Mouse (Mus musculus): ENCODE data around the gene 1700001O22Rik. TPM values are rescaled to one million over a fixed set of nuclear protein-coding genes. Genes with fewer than 3 reads are reported as not detected.

The 1700001O22Rik gene
- polyA plus RNA-seq, 1 experiment from 2014 or later: 2.5 TPM

DNA sequence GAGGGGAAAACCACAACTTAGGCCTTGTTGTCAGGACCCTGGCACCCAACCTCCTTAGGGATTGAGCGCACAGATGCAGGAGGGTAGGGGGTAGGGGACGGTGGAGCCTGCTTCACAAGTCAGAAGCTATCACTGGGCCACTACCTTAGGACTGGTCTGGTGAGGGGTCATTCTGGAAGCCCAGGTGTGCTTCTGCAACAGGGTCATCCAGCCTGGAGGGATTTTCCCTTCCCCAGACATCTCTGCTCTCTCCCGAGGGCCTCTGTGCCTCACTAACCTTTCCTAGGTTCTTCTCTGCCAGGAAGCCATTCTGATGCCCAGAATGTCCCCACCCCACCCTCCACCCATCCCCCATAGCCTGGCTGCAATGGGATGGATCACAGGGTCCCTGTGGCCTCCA lies 48.6 kb downstream of the 1700001O22Rik start:
- no peak overlapping the region for H3K4me2 ChIP-seq
- H3K27me3 ChIP-seq (ENCODE audit: control insufficient read depth, insufficient read depth, low read length): no peaks in the 10 kb centered on the region
- no peaks in the 10 kb centered on the region for H3K36me3 ChIP-seq (ENCODE audit: control insufficient read depth, insufficient read depth, low read length)
- WGBS: 88% methylated on average over 3 of the region's 3 CpGs
- no peak overlapping the region for H3K9ac ChIP-seq (ENCODE audit: low read length)
- H3K4me3 ChIP-seq (ENCODE audit: low read depth, low read length): no peak overlapping the region
- H3K27ac ChIP-seq (ENCODE audit: low read depth, low read length): no peak overlapping the region
- H3K9me3 ChIP-seq (ENCODE audit: control insufficient read depth, low read length): no peaks in the 10 kb centered on the region
- peaks cover 22% of the 10 kb centered on the region for H3K4me1 ChIP-seq (ENCODE audit: control insufficient read depth, insufficient read depth, low read length)
- ATAC-seq (ENCODE audit: low FRiP score) (no peak), DNase-seq (ENCODE audit: low spot score, missing footprints) (no peak)

DNA sequence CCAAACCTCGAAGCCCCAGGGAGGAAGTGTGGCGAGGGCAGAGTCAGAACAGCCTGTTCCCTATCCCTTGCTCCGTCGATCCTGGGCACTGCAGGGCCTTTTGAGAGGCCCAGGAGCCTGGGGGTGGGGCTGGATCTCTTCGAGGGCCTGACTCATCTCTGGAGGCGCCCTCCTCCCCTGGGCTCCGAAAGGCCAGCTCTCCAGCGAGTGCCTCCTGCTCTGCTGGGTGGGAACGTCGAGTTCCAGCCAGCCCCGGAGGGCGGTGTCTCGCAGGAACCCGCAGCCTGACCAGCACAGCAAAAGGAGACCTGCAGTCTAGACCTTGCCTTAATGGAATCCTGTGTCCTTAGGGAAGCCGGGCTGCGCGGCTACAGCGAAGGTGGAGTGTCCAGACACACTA lies 50.2 kb downstream of the 1700001O22Rik start:
- peaks cover 6% of the 10 kb centered on the region for H3K4me1 ChIP-seq (ENCODE audit: control insufficient read depth, insufficient read depth, low read length)
- ATAC-seq (ENCODE audit: low FRiP score) (no peak), DNase-seq (ENCODE audit: low spot score, missing footprints) (no peak)
- WGBS: 19% methylated on average over 18 of the region's 18 CpGs
- no peaks in the 10 kb centered on the region for H3K27me3 ChIP-seq (ENCODE audit: control insufficient read depth, insufficient read depth, low read length)
- H3K4me2 ChIP-seq: no peak overlapping the region
- no peaks in the 10 kb centered on the region for H3K9me3 ChIP-seq (ENCODE audit: control insufficient read depth, low read length)
- no peak overlapping the region for H3K27ac ChIP-seq (ENCODE audit: low read depth, low read length)
- H3K9ac ChIP-seq (ENCODE audit: low read length): peak overlapping the region; percentile 20; the same call in 1 of the 2 replicates
- H3K4me3 ChIP-seq (ENCODE audit: low read depth, low read length): no peak overlapping the region
- no peaks in the 10 kb centered on the region for H3K36me3 ChIP-seq (ENCODE audit: control insufficient read depth, insufficient read depth, low read length)

DNA sequence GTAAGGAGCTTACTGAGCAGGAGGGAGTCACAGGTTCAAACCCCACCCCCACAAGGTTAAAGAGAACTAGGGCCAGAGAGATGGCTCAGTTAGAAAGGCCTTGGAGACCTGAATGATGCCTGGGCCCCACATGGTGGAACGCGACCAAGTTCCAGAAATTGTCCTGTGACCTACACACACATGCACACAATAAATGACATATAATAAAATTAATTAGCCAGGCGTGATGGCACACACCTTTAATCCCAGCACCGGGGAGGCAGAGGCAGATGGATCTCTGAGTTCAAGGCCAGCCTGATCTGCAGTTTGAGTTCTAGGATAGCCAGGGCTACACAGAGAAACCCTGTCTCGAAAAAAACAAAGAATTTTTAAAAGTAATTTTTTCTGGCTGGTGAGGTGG lies 51.0 kb downstream of the 1700001O22Rik start:
- WGBS: 99% methylated on average over 5 of the region's 5 CpGs
- Histone ChIP-seq H3K27me3 (ENCODE audit: control insufficient read depth, insufficient read depth, low read length) (no peaks in the 10 kb centered on the region), H3K36me3 (ENCODE audit: control insufficient read depth, insufficient read depth, low read length) (no peaks in the 10 kb centered on the region), H3K4me2 (no peak overlapping the region), H3K9ac (ENCODE audit: low read length) (no peak overlapping the region), H3K4me3 (ENCODE audit: low read depth, low read length) (no peak overlapping the region), H3K27ac (ENCODE audit: low read depth, low read length) (no peak overlapping the region), H3K4me1 (ENCODE audit: control insufficient read depth, insufficient read depth, low read length) (no peaks in the 10 kb centered on the region), H3K9me3 (ENCODE audit: control insufficient read depth, low read length) (no peaks in the 10 kb centered on the region)
- DNase-seq (ENCODE audit: low spot score, missing footprints): no peak
- no peak for ATAC-seq (ENCODE audit: low FRiP score)

DNA sequence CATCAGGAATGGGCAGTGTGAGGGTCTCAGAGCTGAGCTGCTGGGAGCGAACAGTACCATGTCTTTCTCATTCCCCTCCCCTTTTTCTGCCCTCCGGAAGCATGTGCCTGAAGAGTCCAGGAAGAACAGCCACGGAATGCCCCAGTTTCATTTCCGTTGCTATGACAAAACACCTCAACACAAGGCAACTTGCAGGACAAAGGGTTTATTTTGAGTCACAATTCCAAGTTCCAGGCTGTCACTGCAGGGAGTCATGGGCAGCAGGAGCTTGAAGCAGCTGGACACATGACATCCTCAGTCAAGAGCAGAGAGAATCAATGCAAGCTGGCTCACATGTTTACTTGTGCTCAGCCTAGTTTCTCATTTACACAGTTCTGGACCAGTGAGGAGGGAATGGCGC lies 53.4 kb downstream of the 1700001O22Rik start:
- Histone ChIP-seq H3K36me3 (ENCODE audit: control insufficient read depth, insufficient read depth, low read length) (no peaks in the 10 kb centered on the region), H3K4me1 (ENCODE audit: control insufficient read depth, insufficient read depth, low read length) (no peaks in the 10 kb centered on the region), H3K9me3 (ENCODE audit: control insufficient read depth, low read length) (no peaks in the 10 kb centered on the region), H3K27ac (ENCODE audit: low read depth, low read length) (no peak overlapping the region), H3K9ac (ENCODE audit: low read length) (no peak overlapping the region), H3K4me2 (no peak overlapping the region), H3K4me3 (ENCODE audit: low read depth, low read length) (no peak overlapping the region), H3K27me3 (ENCODE audit: control insufficient read depth, insufficient read depth, low read length) (no peaks in the 10 kb centered on the region)
- 62% methylated on average over 5 of the region's 5 CpGs for WGBS
- ATAC-seq (ENCODE audit: low FRiP score): no peak
- DNase-seq (ENCODE audit: low spot score, missing footprints): no peak

DNA sequence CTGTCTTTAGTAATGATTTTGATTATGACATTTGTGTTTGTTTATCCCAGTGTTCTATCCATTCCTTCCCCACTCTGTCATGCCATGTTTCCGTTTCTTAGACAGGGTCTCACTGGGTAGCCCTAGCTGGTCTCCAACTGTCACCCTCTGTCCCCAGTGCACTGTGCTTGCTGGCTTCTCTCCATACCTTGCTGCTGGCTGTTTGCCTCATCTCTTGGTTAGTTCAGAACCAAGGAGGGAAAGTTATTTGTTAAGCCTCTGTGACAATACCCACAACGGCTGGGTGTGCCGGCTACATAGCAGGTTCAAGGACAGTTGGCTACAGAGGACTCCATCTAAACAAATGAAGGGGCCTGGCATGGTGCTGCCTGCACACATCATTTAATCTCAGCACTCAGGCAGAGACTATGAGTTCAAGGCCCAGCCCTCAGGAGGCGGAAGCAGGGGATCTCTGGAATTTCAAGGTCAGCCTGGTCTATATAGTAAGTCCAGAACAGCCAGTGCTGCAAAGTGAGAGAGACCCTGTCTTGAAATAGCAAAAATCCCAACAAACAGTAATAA lies 55.8 kb downstream of the 1700001O22Rik start:
- WGBS: over 99% methylated on average over 4 of the region's 4 CpGs
- H3K4me3 ChIP-seq (ENCODE audit: low read depth, low read length): no peak overlapping the region
- ATAC-seq (ENCODE audit: low FRiP score) (no peak), DNase-seq (ENCODE audit: low spot score, missing footprints) (no peak)
- H3K27me3 ChIP-seq (ENCODE audit: control insufficient read depth, insufficient read depth, low read length): no peaks in the 10 kb centered on the region
- H3K9me3 ChIP-seq (ENCODE audit: control insufficient read depth, low read length): no peaks in the 10 kb centered on the region
- no peaks in the 10 kb centered on the region for H3K36me3 ChIP-seq (ENCODE audit: control insufficient read depth, insufficient read depth, low read length)
- H3K4me2 ChIP-seq: no peak overlapping the region
- H3K4me1 ChIP-seq (ENCODE audit: control insufficient read depth, insufficient read depth, low read length): peaks cover 16% of the 10 kb centered on the region
- no peak overlapping the region for H3K9ac ChIP-seq (ENCODE audit: low read length)
- H3K27ac ChIP-seq (ENCODE audit: low read depth, low read length): no peak overlapping the region

Other genes starting within 250 kb of the 1700001O22Rik start
- gene Cstad, start 208.6 kb downstream of the 1700001O22Rik start, polyA plus RNA-seq (2014; fragmentation: Nextera tagmentation; extraction: Ambion mirVana): 0.21 and 0.74 TPM in 2 replicates
- gene Ntmt1, start 4.2 kb upstream of the 1700001O22Rik start, polyA plus RNA-seq (2014; fragmentation: Nextera tagmentation; extraction: Ambion mirVana): 98.7 and 107 TPM in 2 replicates
- 23.0 and 31.0 TPM in 2 replicates for gene Asb6, start 26.7 kb upstream of the 1700001O22Rik start, polyA plus RNA-seq (2014; fragmentation: Nextera tagmentation; extraction: Ambion mirVana)
- gene Prrx2, start 31.3 kb upstream of the 1700001O22Rik start, polyA plus RNA-seq (2014; fragmentation: Nextera tagmentation; extraction: Ambion mirVana): 20.1 and 24.4 TPM in 2 replicates
- 4.7 and 6.1 TPM in 2 replicates for gene Ptges, start 126.2 kb upstream of the 1700001O22Rik start, polyA plus RNA-seq (2014; fragmentation: Nextera tagmentation; extraction: Ambion mirVana)
- 19.3 and 21.1 TPM in 2 replicates for gene Tor1b, start 149.3 kb upstream of the 1700001O22Rik start, polyA plus RNA-seq (2014; fragmentation: Nextera tagmentation; extraction: Ambion mirVana)
- 76.9 and 84.5 TPM in 2 replicates for gene Tor1a, start 164.3 kb upstream of the 1700001O22Rik start, polyA plus RNA-seq (2014; fragmentation: Nextera tagmentation; extraction: Ambion mirVana)
- 64.7 and 68.8 TPM in 2 replicates for gene BC005624, start 178.5 kb upstream of the 1700001O22Rik start, polyA plus RNA-seq (2014; fragmentation: Nextera tagmentation; extraction: Ambion mirVana)
- 12.3 and 14.1 TPM in 2 replicates for gene Usp20, start 178.6 kb upstream of the 1700001O22Rik start, polyA plus RNA-seq (2014; fragmentation: Nextera tagmentation; extraction: Ambion mirVana)